Mouse (Mus musculus) embryonic facial prominence, embryonic 13.5 days (tissue): ENCODE measurements at regions not wholly inside any gene's neighbourhood (a gene's known extent, or its start where the extent isn't known, plus 50 kb on each side); places are given as distances from the start of the nearest gene placed in this dataset.

Experiments used
- ATAC-seq: fragments of 200-750 bp; cut with Nextera tagmentation; 2 replicates; pipeline ENCODE4 v1.8.0; 2017; ENCODE audit warnings: low read depth; ENCODE audit not compliant: insufficient number of reproducible peaks, insufficient read depth, low FRiP score, low TSS enrichment
- H3K27ac ChIP-seq: fragments of 300-500 bp; sonication (generic); 2 replicates; pipeline ENCODE4 v1.5.1; 2015; ENCODE audit warnings: moderate library complexity, mild to moderate bottlenecking, inconsistent platforms
- H3K27me3 ChIP-seq: fragments of 300-500 bp; sonication (generic); 2 replicates; pipeline ENCODE4 v1.6.1; 2015; ENCODE audit warnings: mild to moderate bottlenecking, inconsistent platforms
- H3K36me3 ChIP-seq: fragments of 300-500 bp; sonication (generic); 2 replicates; pipeline ENCODE4 v1.6.1; 2015; ENCODE audit warnings: mild to moderate bottlenecking, inconsistent platforms
- H3K4me1 ChIP-seq: fragments of 300-500 bp; sonication (generic); 2 replicates; pipeline ENCODE4 v1.6.1; 2015; ENCODE audit warnings: inconsistent platforms
- H3K4me2 ChIP-seq: fragments of 300-500 bp; sonication (generic); 2 replicates; pipeline ENCODE4 v1.6.1; 2015; ENCODE audit warnings: moderate library complexity, mild to moderate bottlenecking, inconsistent platforms
- H3K4me3 ChIP-seq: fragments of 300-500 bp; sonication (generic); 2 replicates; pipeline ENCODE4 v1.5.1; 2015; ENCODE audit warnings: mild to moderate bottlenecking, inconsistent platforms
- H3K9ac ChIP-seq: fragments of 300-500 bp; sonication (generic); 2 replicates; pipeline ENCODE4 v1.6.1; 2015; ENCODE audit warnings: mild to moderate bottlenecking, inconsistent platforms
- H3K9me3 ChIP-seq: fragments of 300-500 bp; sonication (generic); 2 replicates; pipeline ENCODE4 v1.6.1; 2016; ENCODE audit warnings: inconsistent platforms
- WGBS: fragments of 180-500 bp; shearing (Covaris S2); methylation state at CpG from one replicate; pipeline ENCODE4 v1.1.7; 2015; ENCODE audit warnings: mixed read lengths; 5-methylcytosine and 5-hydroxymethylcytosine counted together

- no peaks in the 10 kb centered on the region for H3K4me1 ChIP-seq
Observed at GRCm38 (mm10) chr14:104937083-104937864, 239.9 kb downstream of the Rbm26 start.

GRCm38 (mm10) chr14:104935956-104936355, 241.2 kb downstream of the Rbm26 start:
- Histone ChIP-seq H3K4me3 (no peak overlapping the region), H3K4me1 (no peaks in the 10 kb centered on the region), H3K27me3 (no peaks in the 10 kb centered on the region), H3K4me2 (no peak overlapping the region), H3K36me3 (no peaks in the 10 kb centered on the region), H3K9me3 (no peaks in the 10 kb centered on the region), H3K27ac (no peak overlapping the region), H3K9ac (no peak overlapping the region)
- 75% methylated on average over 11 of the region's 11 CpGs for WGBS
- no peak for ATAC-seq

More at GRCm38 (mm10) chr14:104937083-104937864, 239.9 kb downstream of the Rbm26 start:
- Histone ChIP-seq H3K36me3 (no peaks in the 10 kb centered on the region), H3K9me3 (no peaks in the 10 kb centered on the region), H3K27me3 (no peaks in the 10 kb centered on the region), H3K4me2 (no peak overlapping the region), H3K9ac (no peak overlapping the region), H3K4me3 (no peak overlapping the region), H3K27ac (no peak overlapping the region)
- WGBS = 82% methylated on average over 10 of the region's 10 CpGs
- no peak for ATAC-seq

GRCm38 (mm10) chr14:104905706-104906105, 271.4 kb downstream of the Rbm26 start:
- Histone ChIP-seq H3K27me3 (no peaks in the 10 kb centered on the region), H3K27ac (no peak overlapping the region), H3K9ac (no peak overlapping the region), H3K4me1 (no peaks in the 10 kb centered on the region), H3K4me3 (no peak overlapping the region), H3K4me2 (no peak overlapping the region), H3K36me3 (no peaks in the 10 kb centered on the region), H3K9me3 (no peaks in the 10 kb centered on the region)
- ATAC-seq = no peak

- Histone ChIP-seq H3K27ac (no peak overlapping the region), H3K36me3 (no peaks in the 10 kb centered on the region), H3K4me3 (no peak overlapping the region), H3K4me1 (no peaks in the 10 kb centered on the region), H3K9me3 (no peaks in the 10 kb centered on the region), H3K27me3 (no peaks in the 10 kb centered on the region), H3K4me2 (no peak overlapping the region), H3K9ac (no peak overlapping the region)
- WGBS = 71% methylated on average over 10 of the region's 10 CpGs
- no peak for ATAC-seq
Observed at GRCm38 (mm10) chr14:104902120-104903027, 274.8 kb downstream of the Rbm26 start.

GRCm38 (mm10) chr14:104901072-104901471, 276.1 kb downstream of the Rbm26 start:
- no peak overlapping the region for H3K4me3 ChIP-seq
- H3K4me1 ChIP-seq = no peaks in the 10 kb centered on the region
- WGBS = 69% methylated on average over 11 of the region's 11 CpGs
- no peak for ATAC-seq
- H3K4me2 ChIP-seq = no peak overlapping the region
- no peaks in the 10 kb centered on the region for H3K36me3 ChIP-seq
- H3K27me3 ChIP-seq = no peaks in the 10 kb centered on the region
- no peak overlapping the region for H3K27ac ChIP-seq
- H3K9ac ChIP-seq = no peak overlapping the region
- no peaks in the 10 kb centered on the region for H3K9me3 ChIP-seq

GRCm38 (mm10) chr14:104871203-104871602, 305.9 kb downstream of the Rbm26 start:
- H3K36me3 ChIP-seq = no peaks in the 10 kb centered on the region
- no peaks in the 10 kb centered on the region for H3K9me3 ChIP-seq
- no peak overlapping the region for H3K4me3 ChIP-seq
- no peaks in the 10 kb centered on the region for H3K27me3 ChIP-seq
- no peak overlapping the region for H3K4me2 ChIP-seq
- no peak for ATAC-seq
- H3K4me1 ChIP-seq = no peaks in the 10 kb centered on the region
- WGBS = 78% methylated on average over 3 of the region's 3 CpGs
- H3K27ac ChIP-seq = no peak overlapping the region
- no peak overlapping the region for H3K9ac ChIP-seq

GRCm38 (mm10) chr14:104867540-104867939, 309.6 kb downstream of the Rbm26 start:
- Histone ChIP-seq H3K27me3 (no peaks in the 10 kb centered on the region), H3K4me3 (no peak overlapping the region), H3K27ac (no peak overlapping the region), H3K36me3 (no peaks in the 10 kb centered on the region), H3K4me2 (no peak overlapping the region), H3K9ac (no peak overlapping the region), H3K4me1 (no peaks in the 10 kb centered on the region), H3K9me3 (no peaks in the 10 kb centered on the region)
- WGBS = 80% methylated on average over 6 of the region's 6 CpGs
- no peak for ATAC-seq

- Histone ChIP-seq H3K4me3 (no peak overlapping the region), H3K27ac (no peak overlapping the region), H3K27me3 (no peaks in the 10 kb centered on the region), H3K9ac (no peak overlapping the region), H3K4me1 (no peaks in the 10 kb centered on the region), H3K36me3 (no peaks in the 10 kb centered on the region), H3K9me3 (no peaks in the 10 kb centered on the region), H3K4me2 (no peak overlapping the region)
- no peak for ATAC-seq
- 66% methylated on average over 9 of the region's 9 CpGs for WGBS
Observed at GRCm38 (mm10) chr14:104863881-104864280, 313.2 kb downstream of the Rbm26 start.

- no peak overlapping the region for H3K4me2 ChIP-seq
- H3K9me3 ChIP-seq = no peaks in the 10 kb centered on the region
- H3K27me3 ChIP-seq = no peaks in the 10 kb centered on the region
- no peak for ATAC-seq
- H3K9ac ChIP-seq = no peak overlapping the region
- 62% methylated on average over 1 of the region's 1 CpGs for WGBS
- H3K27ac ChIP-seq = no peak overlapping the region
- no peaks in the 10 kb centered on the region for H3K4me1 ChIP-seq
- H3K36me3 ChIP-seq = no peaks in the 10 kb centered on the region
- no peak overlapping the region for H3K4me3 ChIP-seq
Observed at GRCm38 (mm10) chr14:104855913-104856312, 321.2 kb downstream of the Rbm26 start.

GRCm38 (mm10) chr14:104849274-104849673, 326.8 kb upstream of the Rnf219 start:
- 78% methylated on average over 4 of the region's 4 CpGs for WGBS
- H3K4me3 ChIP-seq = no peak overlapping the region

GRCm38 (mm10) chr14:104827404-104827803, 305.0 kb upstream of the Rnf219 start:
- H3K27ac ChIP-seq = no peak overlapping the region
- H3K4me3 ChIP-seq = no peak overlapping the region
- no peaks in the 10 kb centered on the region for H3K27me3 ChIP-seq
- no peaks in the 10 kb centered on the region for H3K4me1 ChIP-seq
- H3K9me3 ChIP-seq = no peaks in the 10 kb centered on the region
- H3K4me2 ChIP-seq = no peak overlapping the region
- H3K36me3 ChIP-seq = no peaks in the 10 kb centered on the region
- 37% methylated on average over 4 of the region's 4 CpGs for WGBS
- H3K9ac ChIP-seq = no peak overlapping the region
- ATAC-seq = no peak

More at GRCm38 (mm10) chr14:104849274-104849673, 326.8 kb upstream of the Rnf219 start:
- Histone ChIP-seq H3K4me1 (no peaks in the 10 kb centered on the region), H3K9ac (no peak overlapping the region), H3K9me3 (no peaks in the 10 kb centered on the region), H3K4me2 (no peak overlapping the region), H3K27me3 (no peaks in the 10 kb centered on the region), H3K36me3 (no peaks in the 10 kb centered on the region), H3K27ac (no peak overlapping the region)
- no peak for ATAC-seq

- no peaks in the 10 kb centered on the region for H3K4me1 ChIP-seq
- no peak overlapping the region for H3K9ac ChIP-seq
- 51% methylated on average over 1 of the region's 1 CpGs for WGBS
- no peak overlapping the region for H3K27ac ChIP-seq
- ATAC-seq = no peak
- H3K4me2 ChIP-seq = no peak overlapping the region
- H3K4me3 ChIP-seq = no peak overlapping the region
- H3K9me3 ChIP-seq = no peaks in the 10 kb centered on the region
- no peaks in the 10 kb centered on the region for H3K36me3 ChIP-seq
- no peaks in the 10 kb centered on the region for H3K27me3 ChIP-seq
Observed at GRCm38 (mm10) chr14:104824926-104825325, 302.5 kb upstream of the Rnf219 start.
